Mouse (Mus musculus): ENCODE data around the gene Pld1.

The Pld1 gene

GRCm38 (mm10) chr3:28022191-28022590, 83.7 kb downstream of the Pld1 start:
- CTCF ChIA-PET: no interaction called here
- POLR2A ChIA-PET: interaction anchor here in 1 of 4 experiments (1.1 to 1.2 kb wide), 2 partner anchors 9 to 15 kb away, joined by 3 read pairs; no protein-coding TSS in a partner anchor

- CTCF ChIA-PET: no interaction called here
- POLR2A ChIA-PET: interaction anchor here in 3 of 4 experiments (0.6 to 0.7 kb wide), 3 partner anchors 15 to 694 kb away, joined by 3 to 13 read pairs (median 6); no protein-coding TSS in a partner anchor
These were observed 88.4 kb downstream of the Pld1 start for GRCm38 (mm10) chr3:28026876-28027275.

GRCm38 (mm10) chr3:28028456-28028855, 90.0 kb downstream of the Pld1 start:
- POLR2A ChIA-PET: no interaction called here
- CTCF ChIA-PET: no interaction called here

- CTCF ChIA-PET: no interaction called here
- POLR2A ChIA-PET: interaction anchor here in 1 of 4 experiments (0.6 to 1.4 kb wide), 2 partner anchors 9 to 17 kb away, joined by 3 read pairs; no protein-coding TSS in a partner anchor
These were observed 92.4 kb downstream of the Pld1 start for GRCm38 (mm10) chr3:28030860-28031259.

GRCm38 (mm10) chr3:28031643-28032243, 93.2 kb downstream of the Pld1 start:
- ChIA-PET POLR2A (interaction anchor here in 1 of 4 experiments (1.4 kb wide), 1 partner anchor 10 kb away, joined by 3 read pairs; no protein-coding TSS in a partner anchor), CTCF (interaction anchor here in 1 of 4 experiments (0.7 kb wide), 1 partner anchor 24 kb away, joined by 3 read pairs; no protein-coding TSS in a partner anchor)

GRCm38 (mm10) chr3:28033898-28034297, 95.4 kb downstream of the Pld1 start:
- POLR2A ChIA-PET: interaction anchor here in 1 of 4 experiments (1.2 kb wide), 1 partner anchor 9 kb away, joined by 3 read pairs; no protein-coding TSS in a partner anchor
- CTCF ChIA-PET: no interaction called here

GRCm38 (mm10) chr3:28034707-28035333, 96.3 kb downstream of the Pld1 start:
- POLR2A ChIA-PET: no interaction called here
- CTCF ChIA-PET: interaction anchor here in 1 of 4 experiments (0.6 kb wide), 1 partner anchor 27 kb away, joined by 3 read pairs; no protein-coding TSS in a partner anchor

GRCm38 (mm10) chr3:28037320-28037932, 98.9 kb downstream of the Pld1 start:
- CTCF ChIA-PET: interaction anchor here in 1 of 4 experiments (0.6 kb wide), 1 partner anchor 298 kb away, joined by 4 read pairs; no protein-coding TSS in a partner anchor
- POLR2A ChIA-PET: interaction anchor here in 2 of 4 experiments (0.5 to 1.1 kb wide), 2 partner anchors 17 to 53 kb away, joined by 4 to 11 read pairs; no protein-coding TSS in a partner anchor

- ChIA-PET CTCF (interaction anchor here in 1 of 4 experiments (0.6 kb wide), 1 partner anchor 297 kb away, joined by 4 read pairs; no protein-coding TSS in a partner anchor), POLR2A (interaction anchor here in 2 of 4 experiments (0.6 to 1.1 kb wide), 2 partner anchors 18 to 1098 kb away, joined by 4 to 8 read pairs; no protein-coding TSS in a partner anchor)
These were observed 99.6 kb downstream of the Pld1 start for GRCm38 (mm10) chr3:28038106-28038505.

- CTCF ChIA-PET: interaction anchor here in 1 of 4 experiments (0.6 kb wide), 1 partner anchor 420 kb away, joined by 4 read pairs; no protein-coding TSS in a partner anchor
- POLR2A ChIA-PET: no interaction called here
These were observed 101.3 kb downstream of the Pld1 start for GRCm38 (mm10) chr3:28039760-28040159.

- ChIA-PET POLR2A (interaction anchor here in 1 of 4 experiments (1.1 kb wide), 1 partner anchor 885 kb away, joined by 7 read pairs; no protein-coding TSS in a partner anchor), CTCF (interaction anchor here in 1 of 4 experiments (0.7 kb wide), 1 partner anchor 58 kb away, joined by 3 read pairs; no protein-coding TSS in a partner anchor)
These were observed 102.7 kb downstream of the Pld1 start for GRCm38 (mm10) chr3:28041236-28041635.

- POLR2A ChIA-PET: interaction anchor here in 1 of 4 experiments (0.6 kb wide), 1 partner anchor 16 kb away, joined by 3 read pairs; no protein-coding TSS in a partner anchor
- CTCF ChIA-PET: no interaction called here
These were observed 103.9 kb downstream of the Pld1 start for GRCm38 (mm10) chr3:28042366-28042765.

- POLR2A ChIA-PET: interaction anchor here in 1 of 4 experiments (1.7 kb wide), 1 partner anchor 11 kb away, joined by 4 read pairs; no protein-coding TSS in a partner anchor
- CTCF ChIA-PET: interaction anchor here in 1 of 4 experiments (0.7 kb wide), 1 partner anchor 11 kb away, joined by 5 read pairs; no protein-coding TSS in a partner anchor
These were observed 109.1 kb downstream of the Pld1 start for GRCm38 (mm10) chr3:28047599-28047998.

- CTCF ChIA-PET: interaction anchor here in 1 of 4 experiments (0.7 kb wide), 1 partner anchor 36 kb away, joined by 4 read pairs; no protein-coding TSS in a partner anchor
- POLR2A ChIA-PET: interaction anchor here in 1 of 4 experiments (0.7 kb wide), 1 partner anchor 566 kb away, joined by 3 read pairs; no protein-coding TSS in a partner anchor
These were observed 111.0 kb downstream of the Pld1 start for GRCm38 (mm10) chr3:28049526-28049925.

- ChIA-PET CTCF (interaction anchor here in 2 of 4 experiments (0.6 kb wide), 2 partner anchors 40 to 247 kb away, joined by 3 to 6 read pairs; no protein-coding TSS in a partner anchor), POLR2A (interaction anchor here in 1 of 4 experiments (0.6 kb wide), 1 partner anchor 20 kb away, joined by 4 read pairs; no protein-coding TSS in a partner anchor)
These were observed 114.6 kb downstream of the Pld1 start for GRCm38 (mm10) chr3:28053076-28053475.

- POLR2A ChIA-PET: no interaction called here
- CTCF ChIA-PET: interaction anchor here in 1 of 4 experiments (0.6 kb wide), 1 partner anchor 10 kb away, joined by 3 read pairs; no protein-coding TSS in a partner anchor
These were observed 122.2 kb downstream of the Pld1 start for GRCm38 (mm10) chr3:28060713-28061112.

GRCm38 (mm10) chr3:28061155-28061554, 122.7 kb downstream of the Pld1 start:
- ChIA-PET CTCF (no interaction called here), POLR2A (no interaction called here)

- CTCF ChIA-PET: interaction anchor here in 2 of 4 experiments (0.6 kb wide), 2 partner anchors 198 to 468 kb away, joined by 3 read pairs; no protein-coding TSS in a partner anchor
These were observed 140.7 kb downstream of the Pld1 start for GRCm38 (mm10) chr3:28079211-28079610.

GRCm38 (mm10) chr3:28080116-28080515, 141.6 kb downstream of the Pld1 start:
- ChIA-PET CTCF (interaction anchor here in 2 of 4 experiments (0.6 kb wide), 2 partner anchors 199 to 467 kb away, joined by 3 read pairs; no protein-coding TSS in a partner anchor), POLR2A (no interaction called here)

More at GRCm38 (mm10) chr3:28079211-28079610, 140.7 kb downstream of the Pld1 start:
- POLR2A ChIA-PET: no interaction called here
